Mouse (Mus musculus) 416B (cell line): ENCODE measurements around the gene Dynlt3.
"Not testable (repeated sequence)": the region's sequence is repeated elsewhere in the genome, so short reads cannot be mapped to it uniquely, and the experiment has no call there.

ENCODE experiments used
- DNase-seq: peaks from one replicate; pipeline ENCODE4 v3.0.0; 2011; ENCODE audit warnings: low read depth

The Dynlt3 gene

DNA sequence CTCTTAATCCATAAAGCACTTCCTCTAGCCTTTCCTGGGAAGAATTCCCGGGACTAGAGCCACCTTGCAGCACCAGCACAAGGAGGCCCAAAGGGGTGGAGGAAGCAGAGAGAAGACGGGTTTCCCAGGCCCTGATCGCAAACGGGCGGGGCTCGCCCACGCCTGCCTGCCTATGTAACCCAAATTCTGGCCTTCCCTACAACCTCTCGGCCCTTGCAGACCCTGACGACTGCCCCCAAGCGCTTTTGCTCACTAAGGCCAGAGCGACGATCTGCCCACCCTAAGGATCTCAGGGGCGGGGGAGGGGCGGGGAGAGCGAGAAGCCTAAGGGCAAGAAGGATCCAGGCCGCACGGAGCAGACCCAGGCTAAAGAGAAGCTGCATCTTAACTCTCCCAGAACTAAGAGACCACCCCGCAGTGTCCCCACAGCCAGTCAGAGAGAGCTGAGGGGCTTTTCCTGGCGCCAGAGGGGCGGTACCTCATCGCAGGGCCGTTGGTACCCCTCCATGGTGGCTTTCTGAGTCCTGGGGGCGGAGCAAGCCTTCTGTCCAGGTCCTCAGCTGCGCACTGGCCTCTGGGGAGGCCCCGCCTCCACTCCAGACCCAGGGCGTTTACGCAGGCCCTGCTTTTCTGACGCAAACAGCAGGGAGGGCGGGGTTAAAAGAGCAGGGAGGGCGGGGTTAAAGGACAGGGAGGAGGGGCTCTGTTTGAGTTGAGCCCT lies at the start of gene Dynlt3:
Gene Dynlt3 (minus strand): TSS at position 613 of the 721 bp plus-strand sequence.
- DNase-seq = peak; percentile 87

DNA sequence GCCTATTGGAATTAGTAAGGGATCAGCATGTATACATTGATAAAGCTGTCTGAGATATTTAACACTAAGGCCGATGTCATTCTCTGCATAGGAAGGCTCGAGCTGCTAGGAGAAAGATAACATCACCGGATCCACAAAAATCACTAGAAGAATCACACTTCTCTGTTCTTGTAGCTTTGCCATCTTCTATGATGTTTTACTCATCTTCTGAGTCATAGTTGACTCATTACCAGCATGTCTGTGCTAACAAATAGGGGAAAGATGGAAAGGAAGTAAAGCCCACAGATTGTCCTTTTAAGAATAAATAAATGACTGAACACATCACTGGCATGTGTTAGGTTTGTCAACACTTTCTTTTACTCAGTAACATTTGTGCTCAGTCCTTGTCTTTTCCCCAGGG lies 37.0 kb upstream of the Dynlt3 start:
- DNase-seq = peak; percentile 70

DNA sequence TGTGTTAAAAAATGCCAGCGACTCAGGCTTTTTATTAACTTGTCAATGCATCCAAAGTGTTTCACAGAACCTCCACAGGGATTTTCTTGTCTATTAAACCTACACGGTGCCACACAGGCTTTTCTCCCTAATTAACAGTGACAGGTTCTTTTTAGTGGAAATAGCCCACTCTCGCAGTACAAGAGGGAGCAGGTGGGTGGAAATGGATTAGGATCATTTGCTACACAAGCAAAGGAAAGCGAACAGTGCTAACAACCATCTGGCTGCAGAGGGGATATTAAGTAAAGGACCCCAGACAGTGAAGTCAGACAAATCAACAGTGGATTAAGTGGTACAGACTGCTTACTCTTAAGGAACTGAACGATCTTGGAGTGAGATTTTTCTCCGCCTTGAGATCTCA lies 33.2 kb upstream of the Dynlt3 start:
- DNase-seq = no peak

DNA sequence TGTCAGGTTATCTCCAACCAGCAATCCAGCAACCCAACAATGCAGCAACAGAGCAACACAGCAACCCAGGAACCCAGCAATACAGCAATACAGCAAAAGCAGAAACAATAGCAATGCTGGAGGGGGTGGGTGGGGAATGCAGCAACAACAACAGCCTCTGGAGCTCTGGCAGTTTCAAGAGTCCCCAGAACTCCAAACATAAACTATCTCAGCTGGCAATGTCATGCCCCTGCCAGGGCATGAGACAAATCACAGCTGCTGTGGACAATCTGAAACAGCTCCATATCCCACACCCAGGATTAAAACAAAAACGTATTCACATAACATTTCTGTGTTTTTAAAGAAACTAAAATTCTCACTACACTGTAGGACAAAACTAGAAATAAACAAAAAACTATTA lies 9.2 kb upstream of the Dynlt3 start:
- no peak for DNase-seq

DNA sequence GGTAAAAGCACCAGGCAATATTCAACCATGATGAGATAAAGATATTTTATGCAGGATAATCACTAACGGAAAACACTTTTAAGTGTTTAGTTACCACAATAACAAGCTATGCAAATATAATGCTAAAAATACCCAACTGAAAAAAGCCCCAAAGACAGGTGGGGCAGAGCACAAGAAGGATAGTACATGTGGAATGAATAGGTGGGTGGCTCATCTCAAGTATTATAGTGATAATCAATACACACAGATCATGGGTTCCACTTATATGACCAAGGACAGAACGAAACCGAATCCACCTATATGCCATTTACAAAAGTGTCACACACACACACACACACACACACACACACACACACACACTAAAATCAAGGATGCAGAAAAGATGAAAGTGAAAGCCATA lies 8.6 kb upstream of the Dynlt3 start:
- DNase-seq = no peak

DNA sequence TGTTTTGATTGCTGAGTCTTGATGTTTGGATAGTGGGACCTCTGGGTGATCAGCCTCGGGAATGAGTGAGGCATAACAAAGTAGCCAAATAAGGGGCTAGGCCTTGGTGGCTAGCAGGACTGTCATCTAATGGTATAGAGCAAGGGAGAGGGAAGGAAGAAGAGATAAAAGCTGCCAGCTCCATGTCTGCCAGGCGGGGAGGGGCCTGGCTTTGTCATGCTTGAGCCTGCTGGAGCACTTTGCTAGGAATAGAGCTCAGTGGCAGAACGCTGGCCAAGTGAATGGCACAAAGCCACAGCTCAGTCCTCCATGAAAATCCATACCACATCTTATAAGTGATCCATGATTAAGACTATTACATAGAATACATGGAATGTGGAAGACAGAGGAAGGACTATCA lies 10.0 kb downstream of the Dynlt3 start:
- DNase-seq = no peak

DNA sequence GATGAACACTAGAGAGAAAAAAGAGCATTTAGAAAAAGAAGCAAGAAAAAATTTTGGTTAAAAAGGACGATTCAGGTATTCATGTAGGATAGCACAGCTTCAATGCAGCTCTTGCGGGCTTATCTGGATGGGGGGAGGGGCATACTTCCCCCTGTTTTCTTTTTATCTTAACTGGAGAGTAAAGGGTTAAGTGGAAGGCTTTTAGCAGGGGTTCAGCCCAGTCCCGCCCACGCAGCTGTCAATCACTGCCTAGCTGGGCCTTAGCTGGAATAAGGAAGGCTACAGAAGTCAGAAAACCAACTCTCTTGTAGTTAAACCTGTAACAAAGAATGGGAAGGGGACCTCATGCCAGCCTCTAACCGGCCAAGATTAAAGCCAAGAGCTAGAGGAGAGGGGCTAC lies 22.2 kb downstream of the Dynlt3 start:
- DNase-seq = not testable (repeated sequence)

DNA sequence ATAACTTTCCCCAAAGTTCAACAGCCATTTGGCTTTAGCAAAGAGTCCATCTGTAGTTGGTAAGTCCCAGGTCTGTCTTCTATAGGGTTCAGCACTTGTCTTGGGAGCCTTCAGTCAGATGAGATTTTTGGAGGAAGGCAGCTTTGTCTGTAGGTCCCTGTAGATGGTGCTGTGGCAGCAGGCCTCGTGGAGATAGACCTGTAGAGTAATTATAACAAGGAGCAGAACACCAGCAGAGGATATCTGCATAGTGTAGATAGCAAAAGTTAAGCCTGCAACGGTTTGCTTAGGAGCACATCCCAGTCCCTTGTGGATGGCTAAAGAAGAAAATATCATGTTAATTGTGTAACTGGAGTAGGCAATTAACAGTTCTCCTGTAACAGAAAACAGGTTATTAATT lies 22.7 kb downstream of the Dynlt3 start:
- DNase-seq = peak; percentile 33
